Mouse (Mus musculus) central nervous system, embryonic 18 days (tissue): ENCODE data around the gene P2ry10. TPM values are rescaled to one million over a fixed set of nuclear protein-coding genes. Genes with fewer than 3 reads are reported as not detected.

ENCODE experiments used
- polyA plus RNA-seq: library from polyadenylated mRNA; depleted of rRNA; stranded (reverse); fragments of >200 nt; gene quantifications from 2 replicates; pipeline ENCODE4 v1.2.3, GENCODE M21; 2012; rRNA removed

Gene P2ry10
- 0.01 TPM in 1 of 2 replicates, not detected in the other for polyA plus RNA-seq

DNA sequence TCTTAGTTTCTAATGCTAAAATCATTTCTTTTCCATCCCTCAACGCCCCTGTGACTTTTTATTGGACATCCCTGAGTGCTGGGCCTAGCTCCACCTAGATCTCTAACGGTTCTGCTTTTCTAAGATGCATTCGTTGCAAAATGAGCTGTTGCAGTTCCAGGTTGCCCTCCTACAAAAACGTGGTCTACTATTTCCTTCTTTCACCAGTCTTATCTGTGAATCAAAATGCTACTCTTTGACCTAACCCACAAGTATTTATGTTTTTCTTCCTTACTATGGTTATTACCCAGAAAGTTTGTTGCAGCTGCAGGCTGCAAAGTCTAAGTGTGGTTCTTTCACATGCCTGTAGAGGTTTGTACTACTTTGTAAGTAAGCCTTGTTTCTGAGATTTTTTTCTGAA, at the start of gene P2ry10:
Gene P2ry10 (plus strand): TSS at position 316 of the 400 bp plus-strand sequence.

GRCm38 (mm10) chrX:107148681-107149080, 60.4 kb downstream of the P2ry10 start, which contains the start of gene P2ry10b:
P2ry10b (plus strand) TSS chrX:107148927.

Other genes starting within 250 kb of the P2ry10 start
- 0.97 and 2.8 TPM in 2 replicates for gene Rtl3, start 247.8 kb upstream of the P2ry10 start, polyA plus RNA-seq
- 1.7 and 2.2 TPM in 2 replicates for gene Lpar4, start 167.9 kb upstream of the P2ry10 start, polyA plus RNA-seq
- 0.48 and 0.62 TPM in 2 replicates for gene P2ry10b, start 60.4 kb downstream of the P2ry10 start, polyA plus RNA-seq
- 0.12 and 0.27 TPM in 2 replicates for gene Gpr174, start 167.4 kb downstream of the P2ry10 start, polyA plus RNA-seq